Mouse (Mus musculus) heart, embryonic 12.5 days (tissue): ENCODE data around the gene Muc1. TPM values are rescaled to one million over a fixed set of nuclear protein-coding genes. Genes with fewer than 3 reads are reported as not detected.

Source experiments
- microRNA counts: library from miRNA; unstranded; fragments of <30 nt; microRNA quantifications from one replicate; lab custom pipeline; 2017
- microRNA-seq: library from miRNA; unstranded; fragments of <30 nt; microRNA quantifications from one replicate; pipeline ENCODE4, GENCODE M21; 2017
- polyA plus RNA-seq: library from polyadenylated mRNA; unstranded; fragments of >200 nt; fragmentation: Nextera tagmentation; extraction: Ambion mirVana; gene quantifications from 2 replicates; pipeline ENCODE4 v1.2.1, GENCODE M21; 2016

Muc1 gene
- polyA plus RNA-seq, 1 experiment from 2014 or later: not detected

MicroRNA genes within 50 kb of the gene (microRNA counts, 519-probe panel; counts per million panel counts)
- not detected for microRNA mmu-miR-92b (lab: Ali Mortazavi, UCI)

Small RNA genes lying within 50 kb of the gene (microRNA-seq; reads per million reads assigned to microRNA genes)
- gene Mir92b: 117 reads per million, percentile 54 among the genes with 10 or more reads in this experiment

Other genes with a start within 250 kb of the Muc1 start
- gene Rusc1, start 135.7 kb upstream of the Muc1 start, polyA plus RNA-seq: 10.1 and 10.5 TPM in 2 replicates
- gene Gm43738, start 128.0 kb upstream of the Muc1 start, polyA plus RNA-seq: not detected in 2 replicates
- gene Fdps, start 127.1 kb upstream of the Muc1 start, polyA plus RNA-seq: 130 and 136 TPM in 2 replicates
- gene Pklr, start 92.9 kb upstream of the Muc1 start, polyA plus RNA-seq: 1.7 and 2.8 TPM in 2 replicates
- gene Hcn3, start 68.9 kb upstream of the Muc1 start, polyA plus RNA-seq: 0.45 and 0.65 TPM in 2 replicates
- 24.6 and 24.8 TPM in 2 replicates for gene Clk2, start 64.3 kb upstream of the Muc1 start, polyA plus RNA-seq
- 88.8 and 92.5 TPM in 2 replicates for gene Scamp3, start 51.6 kb upstream of the Muc1 start, polyA plus RNA-seq
- gene Fam189b, start 45.9 kb upstream of the Muc1 start, polyA plus RNA-seq: 15.4 and 15.6 TPM in 2 replicates
- 37.1 and 38.0 TPM in 2 replicates for gene Gba, start 26.1 kb upstream of the Muc1 start, polyA plus RNA-seq
- gene Thbs3, start 13.9 kb upstream of the Muc1 start, polyA plus RNA-seq: 16.2 and 18.7 TPM in 2 replicates
- gene Mtx1, start 2.0 kb upstream of the Muc1 start, polyA plus RNA-seq: 123 and 127 TPM in 2 replicates
- 243 and 262 TPM in 2 replicates for gene Krtcap2, start 16.9 kb downstream of the Muc1 start, polyA plus RNA-seq
- 0.89 and 1.1 TPM in 2 replicates for gene Trim46, start 17.3 kb downstream of the Muc1 start, polyA plus RNA-seq
- gene Dpm3, start 30.3 kb downstream of the Muc1 start, polyA plus RNA-seq: 65.1 and 79.2 TPM in 2 replicates
- gene Slc50a1, start 41.5 kb downstream of the Muc1 start, polyA plus RNA-seq: 40.9 and 42.9 TPM in 2 replicates
- gene Efna1, start 52.1 kb downstream of the Muc1 start, polyA plus RNA-seq: 27.0 and 31.0 TPM in 2 replicates
- gene Efna3, start 93.9 kb downstream of the Muc1 start, polyA plus RNA-seq: 1.3 TPM in 2 replicates
- gene Efna4, start 109.0 kb downstream of the Muc1 start, polyA plus RNA-seq: 8.7 and 10.6 TPM in 2 replicates
- 47.2 and 55.5 TPM in 2 replicates for gene Adam15, start 120.9 kb downstream of the Muc1 start, polyA plus RNA-seq
- gene Dcst2, start 132.9 kb downstream of the Muc1 start, polyA plus RNA-seq: not detected in 2 replicates
- 0.09 TPM in 1 of 2 replicates, not detected in the other for gene Dcst1, start 136.2 kb downstream of the Muc1 start, polyA plus RNA-seq
- gene Zbtb7b, start 165.7 kb downstream of the Muc1 start, polyA plus RNA-seq: 1.6 and 1.8 TPM in 2 replicates
- gene Lenep, start 173.7 kb downstream of the Muc1 start, polyA plus RNA-seq: 0.54 TPM in 1 of 2 replicates, not detected in the other
- gene Flad1, start 182.8 kb downstream of the Muc1 start, polyA plus RNA-seq: 31.7 and 32.5 TPM in 2 replicates
- gene Cks1b, start 189.3 kb downstream of the Muc1 start, polyA plus RNA-seq: 355 and 356 TPM in 2 replicates
- 76.2 and 78.1 TPM in 2 replicates for gene Shc1, start 189.4 kb downstream of the Muc1 start, polyA plus RNA-seq
- gene Pygo2, start 201.2 kb downstream of the Muc1 start, polyA plus RNA-seq: 36.1 and 37.5 TPM in 2 replicates
- 67.5 and 71.6 TPM in 2 replicates for gene Pbxip1, start 207.6 kb downstream of the Muc1 start, polyA plus RNA-seq
- 46.8 and 51.0 TPM in 2 replicates for gene Pmvk, start 225.5 kb downstream of the Muc1 start, polyA plus RNA-seq